Mouse (Mus musculus) intestine, embryonic 15.5 days (tissue): ENCODE results near the gene Cdkn3. TPM values are rescaled to one million over a fixed set of nuclear protein-coding genes. Genes with fewer than 3 reads are reported as not detected.
"Not testable (repeated sequence)": the region's sequence is repeated elsewhere in the genome, so short reads cannot be mapped to it uniquely, and the experiment has no call there.

Experiments
- ATAC-seq: fragments of 200-750 bp; cut with Nextera tagmentation; 2 replicates; pipeline ENCODE4 v1.8.0; 2017; ENCODE audit warnings: moderate TSS enrichment, moderate library complexity
- H3K27ac ChIP-seq: fragments of 300-500 bp; sonication (generic); 2 replicates; pipeline ENCODE4 v1.5.1; 2015; ENCODE audit warnings: mild to moderate bottlenecking, inconsistent platforms
- H3K27me3 ChIP-seq: fragments of 300-500 bp; sonication (generic); replicated peaks from 2 replicates; pipeline ENCODE4 v1.6.1; 2015; ENCODE audit warnings: inconsistent platforms
- H3K36me3 ChIP-seq: fragments of 300-500 bp; sonication (generic); 2 replicates; pipeline ENCODE4 v1.6.1; 2015; ENCODE audit warnings: inconsistent platforms
- H3K4me1 ChIP-seq: fragments of 300-500 bp; sonication (generic); replicated peaks from 2 replicates; pipeline ENCODE4 v1.6.1; 2015; ENCODE audit warnings: inconsistent platforms
- H3K4me2 ChIP-seq: fragments of 300-500 bp; sonication (generic); replicated peaks from 2 replicates; pipeline ENCODE4 v1.6.1; 2015; ENCODE audit warnings: mild to moderate bottlenecking, inconsistent platforms
- H3K4me3 ChIP-seq: fragments of 300-500 bp; sonication (generic); replicated peaks from 2 replicates; pipeline ENCODE4 v1.5.1; 2015; ENCODE audit warnings: inconsistent platforms
- H3K9ac ChIP-seq: fragments of 300-500 bp; sonication (generic); 2 replicates; pipeline ENCODE4 v1.6.1; 2015; ENCODE audit warnings: inconsistent platforms
- H3K9me3 ChIP-seq: fragments of 300-500 bp; sonication (generic); 2 replicates; pipeline ENCODE4 v1.6.1; 2016; ENCODE audit warnings: inconsistent platforms
- WGBS: fragments of 180-500 bp; shearing (Covaris S2); methylation state at CpG from one replicate; pipeline ENCODE4 v1.1.7; 2015; 5-methylcytosine and 5-hydroxymethylcytosine counted together
- polyA plus RNA-seq: library from polyadenylated mRNA; unstranded; fragments of >200 nt; fragmentation: Nextera tagmentation; extraction: Ambion mirVana; gene quantifications from 2 replicates; pipeline ENCODE4 v1.2.1, GENCODE M21; 2015

Gene Cdkn3
- polyA plus RNA-seq, 1 experiment from 2014 or later: 59.3 TPM

- Histone ChIP-seq H3K4me2 (no peak overlapping the region), H3K4me3 (no peak overlapping the region), H3K36me3 (peaks cover 7% of the 10 kb centered on the region), H3K4me1 (0 out of 2 replicates have a peak, but pooled peaks cover 5% of the 10 kb centered on the region), H3K9me3 (no peaks in the 10 kb centered on the region), H3K27ac (no peak overlapping the region), H3K9ac (no peak overlapping the region), H3K27me3 (no peaks in the 10 kb centered on the region)
- WGBS: 86% methylated on average over 7 of the region's 7 CpGs
- ATAC-seq: no peak
Observed at GRCm38 (mm10) chr14:46818743-46819142, 58.4 kb downstream of the Cdkn3 start.

GRCm38 (mm10) chr14:46819961-46820360, 59.6 kb downstream of the Cdkn3 start:
- WGBS: 88% methylated on average over 6 of the region's 6 CpGs

More at GRCm38 (mm10) chr14:46819961-46820360, 59.6 kb downstream of the Cdkn3 start:
- H3K9ac ChIP-seq, H3K4me3 ChIP-seq, H3K36me3 ChIP-seq, H3K4me2 ChIP-seq, H3K27me3 ChIP-seq, H3K4me1 ChIP-seq, ATAC-seq, H3K27ac ChIP-seq, H3K9me3 ChIP-seq: not testable (repeated sequence)

Other genes starting within 250 kb of the Cdkn3 start
- 203 and 209 TPM in 2 replicates for gene Cnih1, start 27.9 kb downstream of the Cdkn3 start, polyA plus RNA-seq
- gene Gmfb, start 61.7 kb downstream of the Cdkn3 start, polyA plus RNA-seq: 48.7 and 55.4 TPM in 2 replicates
- 21.6 and 22.7 TPM in 2 replicates for gene Cgrrf1, start 71.6 kb downstream of the Cdkn3 start, polyA plus RNA-seq
- gene Samd4, start 122.3 kb downstream of the Cdkn3 start, polyA plus RNA-seq: 5.2 and 5.4 TPM in 2 replicates